Mouse (Mus musculus): ENCODE results near the gene Eapp. TPM values are rescaled to one million over a fixed set of nuclear protein-coding genes. Genes with fewer than 3 reads are reported as not detected.
"Not testable (repeated sequence)": the region's sequence is repeated elsewhere in the genome, so short reads cannot be mapped to it uniquely, and the experiment has no call there.

Gene Eapp
- polyA plus RNA-seq (2012; rRNA removed) = 5.2 and 7.1 TPM in 2 replicates

DNA sequence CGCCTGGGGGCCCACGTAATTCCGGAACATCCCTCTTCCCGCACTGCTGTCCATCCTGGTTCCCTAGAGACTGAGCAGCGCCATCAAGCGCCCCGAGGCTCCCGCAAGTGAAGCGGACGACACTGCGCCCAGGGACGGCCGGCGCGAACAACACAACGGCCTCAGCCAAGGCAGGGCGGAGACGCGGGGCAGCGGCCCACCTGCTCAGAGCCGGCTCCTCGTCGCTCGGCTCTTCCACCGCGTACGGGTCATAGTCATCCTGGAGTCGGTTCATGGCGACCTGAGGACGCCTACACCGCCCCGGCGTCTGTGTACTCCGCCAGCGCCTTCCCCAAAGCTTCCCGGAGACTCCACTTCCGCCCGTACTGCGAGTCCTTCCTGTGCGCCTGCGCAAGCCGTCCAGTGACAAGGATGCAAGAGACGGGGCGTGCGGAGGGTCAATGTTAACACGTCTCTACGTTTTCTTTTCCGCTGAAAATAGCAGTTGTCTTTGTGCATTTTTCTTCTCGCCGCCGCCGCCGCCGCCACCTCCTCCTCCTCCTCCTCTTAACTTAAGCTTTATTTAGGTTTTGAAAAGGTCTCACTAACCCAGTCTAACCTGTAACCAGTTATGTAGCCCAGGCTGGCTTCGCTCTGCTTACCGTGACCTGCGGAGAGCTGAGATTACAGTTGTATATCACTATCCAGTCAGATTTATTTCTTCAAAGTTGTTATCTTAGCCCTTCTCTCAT is at the start of gene Eapp:
TSS of gene Eapp (minus strand) at position 387 of the 731 bp plus-strand sequence.
- TF ChIP-seq CTCF (IDR thresholded peaks at IDR 0.05; ENCODE audit: extremely low read depth, insufficient read depth, insufficient read length, insufficient replicate concordance) = no peak
- TF ChIP-seq POLR2A (IDR thresholded peaks at IDR 0.05; ENCODE audit: low read depth, low read length) = peak; percentile 89
- under 1% methylated on average over 57 of the region's 57 CpGs for WGBS
- Histone ChIP-seq H3K27me3 (ENCODE audit: control insufficient read depth, insufficient read depth, low read length) (no peaks in the 10 kb centered on the region), H3K4me1 (ENCODE audit: control insufficient read depth, insufficient read depth, insufficient read length) (no peaks in the 10 kb centered on the region), H3K27ac (ENCODE audit: insufficient read depth, low read length) (peak within 1 kb of the TSS; percentile 96), H3K4me3 (ENCODE audit: extremely low read depth, insufficient read depth, insufficient read length) (peak within 1 kb of the TSS; percentile 93), H3K36me3 (ENCODE audit: control insufficient read depth, insufficient read depth, low read length) (peaks cover 11% of the 10 kb centered on the region)
- DNase-seq (ENCODE audit: low read depth in 1 of 2, low spot score in 2 of 2) = peak; percentile 88 to 95

DNA sequence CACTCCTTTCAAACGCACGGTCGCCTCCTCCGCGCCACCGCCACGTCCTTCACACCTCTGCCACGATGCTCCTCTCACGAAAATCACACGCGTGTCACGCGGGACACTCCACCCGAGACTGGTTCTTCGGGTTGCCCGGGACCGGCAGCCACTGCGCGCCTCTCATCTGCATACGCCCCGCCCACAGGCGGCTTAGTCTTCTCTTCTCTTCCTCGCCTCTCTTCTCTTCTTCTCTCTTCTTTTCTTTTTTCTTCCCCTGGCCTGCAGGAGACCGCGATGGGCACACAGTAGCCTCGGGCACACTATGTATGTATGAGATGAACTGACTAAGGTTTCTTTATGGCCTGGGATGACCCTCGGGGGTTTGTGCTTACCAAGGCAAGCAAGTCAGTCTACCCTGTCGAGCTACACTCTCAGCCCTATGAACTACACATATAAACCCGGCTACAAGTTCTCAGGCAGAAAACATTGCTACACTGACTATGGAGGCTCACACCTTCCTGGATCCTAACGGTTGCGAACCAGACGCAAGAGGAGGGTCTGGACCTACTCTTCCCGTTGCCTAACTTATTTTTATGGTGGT is 43.1 kb upstream of the Eapp start:
- not testable (repeated sequence) for H3K27me3 ChIP-seq (ENCODE audit: control insufficient read depth, insufficient read depth, low read length); H3K4me1 ChIP-seq (ENCODE audit: control insufficient read depth, insufficient read depth, insufficient read length); H3K36me3 ChIP-seq (ENCODE audit: control insufficient read depth, insufficient read depth, low read length); DNase-seq (ENCODE audit: low read depth in 1 of 2, low spot score in 2 of 2); H3K27ac ChIP-seq (ENCODE audit: insufficient read depth, low read length)
- 0% methylated on average over 7 of the region's 33 CpGs for WGBS
- peak overlapping the region; percentile 18; the same call in 1 of the 2 replicates for H3K4me3 ChIP-seq (ENCODE audit: extremely low read depth, insufficient read depth, insufficient read length)

GRCm38 (mm10) chr12:54737891-54738660 is 42.4 kb upstream of the Eapp start:
- not testable (repeated sequence) for H3K36me3 ChIP-seq (ENCODE audit: control insufficient read depth, insufficient read depth, low read length); DNase-seq (ENCODE audit: low read depth in 1 of 2, low spot score in 2 of 2)

GRCm38 (mm10) chr12:54734307-54735131 is 38.8 kb upstream of the Eapp start:
- peak; percentile 15 for TF ChIP-seq POLR2A (IDR thresholded peaks at IDR 0.05; ENCODE audit: low read depth, low read length)
- H3K36me3 ChIP-seq (ENCODE audit: control insufficient read depth, insufficient read depth, low read length); DNase-seq (ENCODE audit: low read depth in 1 of 2, low spot score in 2 of 2); H3K4me1 ChIP-seq (ENCODE audit: control insufficient read depth, insufficient read depth, insufficient read length); H3K27me3 ChIP-seq (ENCODE audit: control insufficient read depth, insufficient read depth, low read length); H3K4me3 ChIP-seq (ENCODE audit: extremely low read depth, insufficient read depth, insufficient read length): not testable (repeated sequence)
- WGBS = 3% methylated on average over 5 of the region's 49 CpGs
- H3K27ac ChIP-seq (ENCODE audit: insufficient read depth, low read length) = peak overlapping the region; percentile 60; the same call in 1 of the 2 replicates

More at GRCm38 (mm10) chr12:54737891-54738660, 42.4 kb upstream of the Eapp start:
- not testable (repeated sequence) for H3K4me1 ChIP-seq (ENCODE audit: control insufficient read depth, insufficient read depth, insufficient read length); H3K4me3 ChIP-seq (ENCODE audit: extremely low read depth, insufficient read depth, insufficient read length); H3K27me3 ChIP-seq (ENCODE audit: control insufficient read depth, insufficient read depth, low read length); H3K27ac ChIP-seq (ENCODE audit: insufficient read depth, low read length)
- WGBS = no CpG with 5 or more reads among the region's 21 CpGs

- not testable (repeated sequence) for H3K4me3 ChIP-seq (ENCODE audit: extremely low read depth, insufficient read depth, insufficient read length); H3K27me3 ChIP-seq (ENCODE audit: control insufficient read depth, insufficient read depth, low read length); H3K4me1 ChIP-seq (ENCODE audit: control insufficient read depth, insufficient read depth, insufficient read length); H3K36me3 ChIP-seq (ENCODE audit: control insufficient read depth, insufficient read depth, low read length); H3K27ac ChIP-seq (ENCODE audit: insufficient read depth, low read length); DNase-seq (ENCODE audit: low read depth in 1 of 2, low spot score in 2 of 2)
- WGBS = no CpG with 5 or more reads among the region's 56 CpGs
Observed at GRCm38 (mm10) chr12:54729140-54730059, 33.7 kb upstream of the Eapp start.

GRCm38 (mm10) chr12:54718871-54719786 is 23.4 kb upstream of the Eapp start:
- H3K36me3 ChIP-seq (ENCODE audit: control insufficient read depth, insufficient read depth, low read length); H3K27ac ChIP-seq (ENCODE audit: insufficient read depth, low read length); H3K4me1 ChIP-seq (ENCODE audit: control insufficient read depth, insufficient read depth, insufficient read length); H3K27me3 ChIP-seq (ENCODE audit: control insufficient read depth, insufficient read depth, low read length); H3K4me3 ChIP-seq (ENCODE audit: extremely low read depth, insufficient read depth, insufficient read length); DNase-seq (ENCODE audit: low read depth in 1 of 2, low spot score in 2 of 2): not testable (repeated sequence)
- WGBS = no CpG with 5 or more reads among the region's 56 CpGs

GRCm38 (mm10) chr12:54717516-54717915 is 21.8 kb upstream of the Eapp start:
- WGBS = 80% methylated on average over 5 of the region's 11 CpGs
- not testable (repeated sequence) for DNase-seq (ENCODE audit: low read depth in 1 of 2, low spot score in 2 of 2); H3K36me3 ChIP-seq (ENCODE audit: control insufficient read depth, insufficient read depth, low read length); H3K27me3 ChIP-seq (ENCODE audit: control insufficient read depth, insufficient read depth, low read length); H3K4me1 ChIP-seq (ENCODE audit: control insufficient read depth, insufficient read depth, insufficient read length); H3K27ac ChIP-seq (ENCODE audit: insufficient read depth, low read length); H3K4me3 ChIP-seq (ENCODE audit: extremely low read depth, insufficient read depth, insufficient read length)

- not testable (repeated sequence) for H3K4me3 ChIP-seq (ENCODE audit: extremely low read depth, insufficient read depth, insufficient read length); DNase-seq (ENCODE audit: low read depth in 1 of 2, low spot score in 2 of 2); H3K27me3 ChIP-seq (ENCODE audit: control insufficient read depth, insufficient read depth, low read length); H3K36me3 ChIP-seq (ENCODE audit: control insufficient read depth, insufficient read depth, low read length); H3K4me1 ChIP-seq (ENCODE audit: control insufficient read depth, insufficient read depth, insufficient read length); H3K27ac ChIP-seq (ENCODE audit: insufficient read depth, low read length)
- 0% methylated on average over 5 of the region's 48 CpGs for WGBS
Observed at GRCm38 (mm10) chr12:54713822-54714626, 18.3 kb upstream of the Eapp start.

Measured in spleen, adult 2 months (tissue).